Mouse (Mus musculus) ovary, adult 18-20 months (tissue): ENCODE data around the gene Vmn1r41.

Source experiments
- DNase-seq: peaks from one replicate; pipeline ENCODE4 v3.0.0; 2022; ENCODE audit warnings: low spot score, mixed read lengths

Gene Vmn1r41

GRCm38 (mm10) chr6:89740466-89740865, at the start of gene Vmn1r41:
Gene Vmn1r41 (plus strand): TSS chr6:89740766.
- no peak for DNase-seq

GRCm38 (mm10) chr6:89706624-89707023, 33.9 kb upstream of the Vmn1r41 start:
- DNase-seq, result no peak

- no peak for DNase-seq
These were observed 33.3 kb upstream of the Vmn1r41 start, which contains the start of gene Vmn1r40 for GRCm38 (mm10) chr6:89707240-89707639. Gene Vmn1r40 (plus strand): TSS chr6:89707540.

GRCm38 (mm10) chr6:89718051-89718450, 22.5 kb upstream of the Vmn1r41 start:
- DNase-seq, result no peak

DNA sequence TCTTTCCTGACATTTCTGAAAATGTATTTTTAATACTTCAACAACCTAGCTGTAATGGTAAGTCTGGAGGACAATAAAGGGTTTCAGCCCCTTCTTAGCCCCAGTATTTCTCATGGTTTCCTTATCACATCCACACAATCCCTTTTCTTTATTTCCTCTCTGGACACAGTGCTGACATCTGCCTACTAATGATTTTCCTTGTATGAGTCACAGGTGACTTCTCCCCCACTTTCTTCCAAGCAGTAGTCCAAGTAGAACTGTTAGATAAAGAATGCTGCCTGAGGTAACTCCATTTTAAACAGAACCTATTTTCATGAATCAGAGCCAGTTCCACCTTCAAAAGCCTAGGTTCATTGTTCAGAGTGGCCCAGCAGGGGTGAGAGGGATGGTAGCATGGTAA, 2.2 kb downstream of the Vmn1r41 start:
- no peak for DNase-seq

- no peak for DNase-seq
These were observed 49.7 kb downstream of the Vmn1r41 start for GRCm38 (mm10) chr6:89790231-89790630.
